Mouse (Mus musculus): ENCODE results near the gene Armcx5.

- TF ChIP-seq CTCF (IDR thresholded peaks at IDR 0.05; ENCODE audit: control insufficient read depth, insufficient read depth, low read length) (no peak), POLR2A (IDR thresholded peaks at IDR 0.05; ENCODE audit: borderline replicate concordance, control insufficient read depth, low read depth, low read length) (no peak)
Measured at GRCm38 (mm10) chrX:135725161-135725560, 17.4 kb upstream of the Armcx5 start, which contains the start of gene Tmsb15a.
